Mouse (Mus musculus): ENCODE measurements around the gene Slc8b1. TPM values are rescaled to one million over a fixed set of nuclear protein-coding genes. Genes with fewer than 3 reads are reported as not detected.

Gene Slc8b1
- polyA plus RNA-seq, 1 experiment from 2014 or later, result 3.5 TPM

- no peak overlapping the region for H3K9ac ChIP-seq
- peak overlapping the region; percentile 55; the same call in 1 of the 2 replicates for H3K27ac ChIP-seq
- 49% methylated on average over 2 of the region's 2 CpGs for WGBS
- no peak for ATAC-seq (ENCODE audit: low FRiP score)
- H3K36me3 ChIP-seq, result peaks cover 15% of the 10 kb centered on the region
- no peaks in the 10 kb centered on the region for H3K27me3 ChIP-seq
- peaks cover 25% of the 10 kb centered on the region for H3K4me1 ChIP-seq
- no peaks in the 10 kb centered on the region for H3K9me3 ChIP-seq (replicated peaks)
- no peak overlapping the region for H3K4me2 ChIP-seq (replicated peaks)
- no peak overlapping the region for H3K4me3 ChIP-seq
These were observed 23.7 kb downstream of the Slc8b1 start for GRCm38 (mm10) chr5:120534686-120535075.

GRCm38 (mm10) chr5:120536046-120536445 is 25.1 kb downstream of the Slc8b1 start:
- Histone ChIP-seq H3K36me3 (peaks cover 19% of the 10 kb centered on the region), H3K27ac (no peak overlapping the region), H3K27me3 (no peaks in the 10 kb centered on the region), H3K4me3 (no peak overlapping the region), H3K4me2 (replicated peaks) (no peak overlapping the region), H3K9ac (no peak overlapping the region), H3K4me1 (peaks cover 25% of the 10 kb centered on the region), H3K9me3 (replicated peaks) (no peaks in the 10 kb centered on the region)
- no peak for ATAC-seq (ENCODE audit: low FRiP score)
- 80% methylated on average over 10 of the region's 13 CpGs for WGBS

DNA sequence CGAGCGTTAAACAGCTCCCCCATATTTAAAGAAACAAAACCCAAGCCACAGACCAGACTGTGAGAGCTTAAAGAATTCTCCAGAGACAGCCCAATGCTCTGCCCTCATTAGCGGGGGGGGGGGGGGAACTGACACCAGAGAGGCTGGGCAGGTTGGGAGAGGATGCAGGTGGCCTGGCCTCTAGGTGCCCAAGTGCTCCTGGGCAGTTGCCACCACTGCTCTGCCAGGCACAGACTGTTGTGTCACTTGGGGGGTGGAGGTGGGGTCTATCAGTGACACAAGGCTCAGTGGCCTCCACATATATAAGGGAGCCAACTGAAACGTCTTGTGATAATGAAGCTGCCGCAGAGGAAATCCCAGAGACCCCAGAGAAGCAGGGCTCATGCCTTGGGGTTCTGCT is 25.7 kb downstream of the Slc8b1 start:
- no peak overlapping the region for H3K4me2 ChIP-seq (replicated peaks)
- H3K27ac ChIP-seq, result no peak overlapping the region
- H3K27me3 ChIP-seq, result no peaks in the 10 kb centered on the region
- no peaks in the 10 kb centered on the region for H3K9me3 ChIP-seq (replicated peaks)
- no peak for ATAC-seq (ENCODE audit: low FRiP score)
- peaks cover 22% of the 10 kb centered on the region for H3K36me3 ChIP-seq
- H3K9ac ChIP-seq, result no peak overlapping the region
- peaks cover 25% of the 10 kb centered on the region for H3K4me1 ChIP-seq
- 73% methylated on average over 5 of the region's 5 CpGs for WGBS
- H3K4me3 ChIP-seq, result no peak overlapping the region

GRCm38 (mm10) chr5:120548236-120548850 is 37.4 kb downstream of the Slc8b1 start:
- WGBS, result 68% methylated on average over 11 of the region's 11 CpGs

GRCm38 (mm10) chr5:120550137-120550536 is 39.2 kb downstream of the Slc8b1 start:
- no peaks in the 10 kb centered on the region for H3K9me3 ChIP-seq (replicated peaks)

More at GRCm38 (mm10) chr5:120548236-120548850, 37.4 kb downstream of the Slc8b1 start:
- Histone ChIP-seq H3K27me3 (no peaks in the 10 kb centered on the region), H3K36me3 (peaks cover 28% of the 10 kb centered on the region), H3K9ac (no peak overlapping the region), H3K4me3 (no peak overlapping the region), H3K9me3 (replicated peaks) (no peaks in the 10 kb centered on the region), H3K4me2 (replicated peaks) (no peak overlapping the region), H3K27ac (no peak overlapping the region), H3K4me1 (0 out of 2 replicates have a peak, but pooled peaks cover 2% of the 10 kb centered on the region)
- ATAC-seq (ENCODE audit: low FRiP score), result no peak

DNA sequence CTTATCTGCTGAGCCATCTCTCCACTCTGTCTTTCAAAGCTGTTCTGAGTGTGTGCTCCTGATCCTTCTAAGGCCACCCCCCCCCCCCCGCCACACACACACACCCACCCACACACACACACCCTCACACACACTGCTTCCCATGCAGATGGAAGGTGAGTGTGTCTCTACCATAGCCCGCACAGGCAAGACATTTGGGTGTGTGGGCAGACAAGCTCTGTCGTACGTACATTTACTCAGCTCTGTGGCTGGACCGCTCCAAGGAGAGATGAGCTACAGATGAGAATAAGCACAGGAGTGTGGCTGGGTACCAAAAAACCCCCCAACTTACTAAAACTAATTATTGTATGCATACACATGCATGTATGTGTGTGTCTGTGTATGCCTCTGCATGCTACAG is 39.7 kb downstream of the Slc8b1 start:
- Histone ChIP-seq H3K4me2 (replicated peaks) (no peak overlapping the region), H3K4me1 (0 out of 2 replicates have a peak, but pooled peaks cover 2% of the 10 kb centered on the region), H3K36me3 (peaks cover 33% of the 10 kb centered on the region), H3K9ac (no peak overlapping the region), H3K27me3 (no peaks in the 10 kb centered on the region), H3K9me3 (replicated peaks) (no peaks in the 10 kb centered on the region), H3K4me3 (no peak overlapping the region), H3K27ac (no peak overlapping the region)
- WGBS, result 92% methylated on average over 5 of the region's 5 CpGs
- ATAC-seq (ENCODE audit: low FRiP score), result no peak

More at GRCm38 (mm10) chr5:120550137-120550536, 39.2 kb downstream of the Slc8b1 start:
- Histone ChIP-seq H3K4me3 (no peak overlapping the region), H3K4me1 (0 out of 2 replicates have a peak, but pooled peaks cover 2% of the 10 kb centered on the region), H3K4me2 (replicated peaks) (no peak overlapping the region), H3K27me3 (no peaks in the 10 kb centered on the region), H3K36me3 (peaks cover 29% of the 10 kb centered on the region), H3K9ac (no peak overlapping the region), H3K27ac (no peak overlapping the region)
- 86% methylated on average over 5 of the region's 5 CpGs for WGBS
- ATAC-seq (ENCODE audit: low FRiP score), result no peak

GRCm38 (mm10) chr5:120555871-120556270 is 44.9 kb downstream of the Slc8b1 start:
- Histone ChIP-seq H3K9me3 (replicated peaks) (no peaks in the 10 kb centered on the region), H3K4me2 (replicated peaks) (no peak overlapping the region), H3K36me3 (peaks cover 36% of the 10 kb centered on the region), H3K4me1 (peaks cover 25% of the 10 kb centered on the region), H3K9ac (no peak overlapping the region), H3K4me3 (no peak overlapping the region), H3K27me3 (no peaks in the 10 kb centered on the region), H3K27ac (no peak overlapping the region)
- 87% methylated on average over 24 of the region's 24 CpGs for WGBS
- no peak for ATAC-seq (ENCODE audit: low FRiP score)

- H3K9me3 ChIP-seq (replicated peaks), result no peaks in the 10 kb centered on the region
- WGBS, result 70% methylated on average over 8 of the region's 8 CpGs
- H3K4me1 ChIP-seq, result peaks cover 33% of the 10 kb centered on the region
- no peak overlapping the region for H3K27ac ChIP-seq
- no peak overlapping the region for H3K4me3 ChIP-seq
- H3K4me2 ChIP-seq (replicated peaks), result no peak overlapping the region
- no peaks in the 10 kb centered on the region for H3K27me3 ChIP-seq
- ATAC-seq (ENCODE audit: low FRiP score), result no peak
- no peak overlapping the region for H3K9ac ChIP-seq
- peaks cover 27% of the 10 kb centered on the region for H3K36me3 ChIP-seq
These were observed 47.1 kb downstream of the Slc8b1 start for GRCm38 (mm10) chr5:120558041-120558440.

DNA sequence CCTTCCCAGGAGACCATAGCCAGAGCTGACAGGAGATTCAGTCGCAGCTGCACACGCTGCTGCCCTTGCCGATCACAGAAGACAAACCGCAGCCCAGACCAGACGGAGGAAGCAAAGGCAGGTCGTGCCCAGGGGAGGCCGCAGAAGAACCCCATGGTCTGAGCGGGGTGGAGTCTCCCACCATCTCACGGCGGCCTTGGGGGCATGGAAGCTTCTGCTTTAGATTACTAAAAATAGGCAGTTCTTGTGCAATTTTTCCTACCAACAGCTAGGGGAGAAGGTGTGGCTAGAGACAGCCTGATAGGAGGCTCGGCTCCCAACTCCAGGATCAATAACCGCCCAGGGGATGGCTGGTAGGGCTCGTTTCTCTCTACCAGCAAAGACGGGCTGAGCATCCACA is 47.8 kb downstream of the Slc8b1 start:
- H3K27ac ChIP-seq, result 0 out of 2 replicates have a peak overlapping the region, but pooled peaks have one; percentile 23
- H3K9me3 ChIP-seq (replicated peaks), result no peaks in the 10 kb centered on the region
- peaks cover 21% of the 10 kb centered on the region for H3K36me3 ChIP-seq
- H3K4me2 ChIP-seq (replicated peaks), result no peak overlapping the region
- no peak for ATAC-seq (ENCODE audit: low FRiP score)
- no peak overlapping the region for H3K9ac ChIP-seq
- H3K4me3 ChIP-seq, result no peak overlapping the region
- H3K27me3 ChIP-seq, result no peaks in the 10 kb centered on the region
- H3K4me1 ChIP-seq, result peaks cover 40% of the 10 kb centered on the region
- whole genome bisulfite sequencing, result 64% methylated on average over 14 of the region's 14 CpGs

- no peak for ATAC-seq (ENCODE audit: low FRiP score)
- peaks cover 15% of the 10 kb centered on the region for H3K36me3 ChIP-seq
- 0 out of 2 replicates have a peak overlapping the region, but pooled peaks have one; percentile 6 for H3K4me2 ChIP-seq (replicated peaks)
- H3K9me3 ChIP-seq (replicated peaks), result no peaks in the 10 kb centered on the region
- WGBS, result 53% methylated on average over 9 of the region's 9 CpGs
- no peaks in the 10 kb centered on the region for H3K27me3 ChIP-seq
- H3K9ac ChIP-seq, result no peak overlapping the region
- H3K4me1 ChIP-seq, result peaks cover 51% of the 10 kb centered on the region
- H3K4me3 ChIP-seq, result no peak overlapping the region
- peak overlapping the region; percentile 58 for H3K27ac ChIP-seq
These were observed 49.2 kb downstream of the Slc8b1 start for GRCm38 (mm10) chr5:120560129-120560615.

DNA sequence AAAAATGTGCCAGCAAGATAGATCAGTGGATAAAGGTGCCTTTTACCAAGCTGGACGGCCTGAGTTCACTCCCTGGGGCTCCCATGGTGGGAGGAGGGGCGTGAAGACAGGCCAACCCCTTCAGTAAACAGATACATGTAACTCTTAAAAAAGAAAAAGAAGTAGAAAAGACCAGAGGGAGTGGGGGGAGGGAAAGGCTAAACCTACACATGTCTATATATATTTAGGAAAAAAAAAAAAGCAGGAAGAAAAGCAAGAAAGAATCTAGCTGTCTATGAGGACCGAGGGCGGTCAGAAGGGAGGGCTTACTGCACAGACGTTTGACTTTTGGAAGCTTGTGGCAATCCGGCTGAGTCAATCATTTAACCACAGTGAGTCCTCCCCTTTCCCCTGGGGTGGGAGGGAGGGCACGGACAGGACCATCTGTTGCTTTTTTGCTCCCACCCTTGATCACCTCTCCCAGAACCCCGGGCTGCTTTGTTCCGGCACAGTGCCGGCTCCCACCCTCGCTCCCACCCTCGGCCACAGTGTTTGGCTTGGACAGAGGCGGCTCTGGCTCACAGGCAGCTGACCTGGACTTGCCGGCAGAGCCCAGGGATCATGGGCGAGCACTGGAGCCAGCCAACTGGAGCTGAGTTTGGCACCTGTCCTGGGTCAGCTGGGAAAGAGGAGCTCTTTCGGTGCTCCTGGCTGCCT is 49.8 kb downstream of the Slc8b1 start:
- Histone ChIP-seq H3K36me3 (peaks cover 10% of the 10 kb centered on the region), H3K9me3 (replicated peaks) (no peaks in the 10 kb centered on the region), H3K27ac (peak overlapping the region; percentile 58), H3K4me1 (peaks cover 57% of the 10 kb centered on the region), H3K4me2 (replicated peaks) (0 out of 2 replicates have a peak overlapping the region, but pooled peaks have one; percentile 19), H3K9ac (no peak overlapping the region), H3K27me3 (no peaks in the 10 kb centered on the region), H3K4me3 (no peak overlapping the region)
- peak; percentile 45; the same call in 1 of the 2 replicates for ATAC-seq (ENCODE audit: low FRiP score)
- WGBS, result 9% methylated on average over 16 of the region's 16 CpGs
